Mouse (Mus musculus) kidney, postnatal 10 days (tissue): ENCODE data around the gene Sfrp2.
A peak's percentile ranks its signal among the peaks of the same experiment; 100 is the strongest.

Experiments
- DNase-seq: peaks from one replicate; pipeline ENCODE4 v3.0.0; 2021; ENCODE audit warnings: mixed read lengths

The Sfrp2 gene

GRCm38 (mm10) chr3:83773281-83773680 is 7.2 kb downstream of the Sfrp2 start:
- DNase-seq = no peak

- DNase-seq = no peak
These were observed 9.3 kb downstream of the Sfrp2 start for GRCm38 (mm10) chr3:83775403-83775802.

- DNase-seq = no peak
These were observed 15.5 kb downstream of the Sfrp2 start for GRCm38 (mm10) chr3:83781460-83782222.

GRCm38 (mm10) chr3:83783716-83784469 is 17.8 kb downstream of the Sfrp2 start:
- no peak for DNase-seq

- DNase-seq = no peak
These were observed 18.6 kb downstream of the Sfrp2 start for GRCm38 (mm10) chr3:83784726-83785125.

GRCm38 (mm10) chr3:83787086-83787485 is 21.0 kb downstream of the Sfrp2 start:
- no peak for DNase-seq

GRCm38 (mm10) chr3:83787776-83788305 is 21.7 kb downstream of the Sfrp2 start:
- no peak for DNase-seq

GRCm38 (mm10) chr3:83789651-83790451 is 23.7 kb downstream of the Sfrp2 start:
- DNase-seq = peak; percentile 42

- no peak for DNase-seq
These were observed 25.3 kb downstream of the Sfrp2 start for GRCm38 (mm10) chr3:83791444-83791843.

- DNase-seq = no peak
These were observed 31.0 kb downstream of the Sfrp2 start for GRCm38 (mm10) chr3:83797098-83797497.

- peak; percentile 70 for DNase-seq
These were observed 31.7 kb downstream of the Sfrp2 start for GRCm38 (mm10) chr3:83797828-83798227.

- DNase-seq = no peak
These were observed 33.4 kb downstream of the Sfrp2 start for GRCm38 (mm10) chr3:83799486-83799885.

GRCm38 (mm10) chr3:83801649-83802155 is 35.6 kb downstream of the Sfrp2 start:
- no peak for DNase-seq

- DNase-seq = no peak
These were observed 42.4 kb downstream of the Sfrp2 start for GRCm38 (mm10) chr3:83808483-83808882.

GRCm38 (mm10) chr3:83811987-83812386 is 45.9 kb downstream of the Sfrp2 start:
- no peak for DNase-seq

- DNase-seq = no peak
These were observed 46.7 kb downstream of the Sfrp2 start for GRCm38 (mm10) chr3:83812863-83813262.

- DNase-seq = no peak
These were observed 50.3 kb downstream of the Sfrp2 start for GRCm38 (mm10) chr3:83816372-83816925.

- no peak for DNase-seq
These were observed 57.7 kb downstream of the Sfrp2 start for GRCm38 (mm10) chr3:83823774-83824173.
